Mouse (Mus musculus): ENCODE measurements around the gene Trmt11.
"Not testable (repeated sequence)": the region's sequence is repeated elsewhere in the genome, so short reads cannot be mapped to it uniquely, and the experiment has no call there.

Gene Trmt11

GRCm38 (mm10) chr10:30555686-30556578, 44.6 kb downstream of the Trmt11 start:
- DNase-seq (ENCODE audit: low read depth): no peak

GRCm38 (mm10) chr10:30552377-30552776, 48.2 kb downstream of the Trmt11 start:
- DNase-seq (ENCODE audit: low read depth): peak; percentile 69

- peak; percentile 96 for DNase-seq (ENCODE audit: low read depth)
These were observed 50.6 kb downstream of the Trmt11 start for GRCm38 (mm10) chr10:30549974-30550373.

GRCm38 (mm10) chr10:30538538-30538815, 62.1 kb downstream of the Trmt11 start:
- DNase-seq (ENCODE audit: low read depth): no peak

- peak; percentile 58 for DNase-seq (ENCODE audit: low read depth)
These were observed 62.6 kb downstream of the Trmt11 start for GRCm38 (mm10) chr10:30537734-30538537.

GRCm38 (mm10) chr10:30535930-30536329, 64.6 kb downstream of the Trmt11 start:
- DNase-seq (ENCODE audit: low read depth): not testable (repeated sequence)

GRCm38 (mm10) chr10:30527122-30527521, 73.4 kb downstream of the Trmt11 start:
- DNase-seq (ENCODE audit: low read depth): no peak

GRCm38 (mm10) chr10:30521727-30522126, 78.8 kb downstream of the Trmt11 start:
- DNase-seq (ENCODE audit: low read depth): no peak

- DNase-seq (ENCODE audit: low read depth): no peak
These were observed 81.4 kb downstream of the Trmt11 start for GRCm38 (mm10) chr10:30519143-30519542.

GRCm38 (mm10) chr10:30517224-30517623, 83.3 kb downstream of the Trmt11 start:
- DNase-seq (ENCODE audit: low read depth): no peak

- DNase-seq (ENCODE audit: low read depth): no peak
These were observed 83.8 kb downstream of the Trmt11 start for GRCm38 (mm10) chr10:30516771-30517170.

GRCm38 (mm10) chr10:30504736-30505135, 95.8 kb downstream of the Trmt11 start:
- DNase-seq (ENCODE audit: low read depth): peak; percentile 77

GRCm38 (mm10) chr10:30503168-30503567, 97.4 kb downstream of the Trmt11 start:
- peak; percentile 90 for DNase-seq (ENCODE audit: low read depth)

GRCm38 (mm10) chr10:30502718-30503117, 97.8 kb downstream of the Trmt11 start:
- DNase-seq (ENCODE audit: low read depth): no peak

- DNase-seq (ENCODE audit: low read depth): not testable (repeated sequence)
These were observed 102.3 kb downstream of the Trmt11 start for GRCm38 (mm10) chr10:30498223-30498622.

Data from 416B (cell line).